Mouse (Mus musculus) hindbrain, embryonic 13.5 days (tissue): Measurements from ENCODE around the gene Socs7. TPM values are rescaled to one million over a fixed set of nuclear protein-coding genes. Genes with fewer than 3 reads are reported as not detected.

Source experiments
- ATAC-seq: fragments of 200-750 bp; cut with Nextera tagmentation; 2 replicates; pipeline ENCODE4 v1.8.0; 2017; ENCODE audit warnings: moderate TSS enrichment; ENCODE audit not compliant: low FRiP score
- H3K27ac ChIP-seq: fragments of 300-500 bp; sonication (generic); 2 replicates; pipeline ENCODE4 v1.5.1; 2015; ENCODE audit warnings: inconsistent platforms, mild to moderate bottlenecking, moderate library complexity
- H3K27me3 ChIP-seq: fragments of 300-500 bp; sonication (generic); 2 replicates; pipeline ENCODE4 v1.6.1; 2015; ENCODE audit warnings: mild to moderate bottlenecking, inconsistent platforms
- H3K36me3 ChIP-seq: fragments of 300-500 bp; sonication (generic); 2 replicates; pipeline ENCODE4 v1.6.1; 2015; ENCODE audit warnings: mild to moderate bottlenecking, inconsistent platforms
- H3K4me1 ChIP-seq: fragments of 300-500 bp; sonication (generic); replicated peaks from 2 replicates; pipeline ENCODE4 v1.6.1; 2015; ENCODE audit warnings: inconsistent platforms
- H3K4me2 ChIP-seq: fragments of 300-500 bp; sonication (generic); 2 replicates; pipeline ENCODE4 v1.6.1; 2015; ENCODE audit warnings: inconsistent platforms, mild to moderate bottlenecking, moderate library complexity
- H3K4me3 ChIP-seq: fragments of 300-500 bp; sonication (generic); 2 replicates; pipeline ENCODE4 v1.5.1; 2015; ENCODE audit warnings: mild to moderate bottlenecking, inconsistent platforms
- H3K9ac ChIP-seq: fragments of 300-500 bp; sonication (generic); 2 replicates; pipeline ENCODE4 v1.6.1; 2015; ENCODE audit warnings: mild to moderate bottlenecking, inconsistent platforms
- H3K9me3 ChIP-seq: fragments of 300-500 bp; sonication (generic); 2 replicates; pipeline ENCODE4 v1.6.1; 2016; ENCODE audit warnings: inconsistent platforms
- WGBS: fragments of 180-500 bp; shearing (Covaris S2); methylation state at CpG from one replicate; pipeline ENCODE4 v1.1.7; 2015; 5-methylcytosine and 5-hydroxymethylcytosine counted together
- polyA plus RNA-seq: library from polyadenylated mRNA; unstranded; fragments of >200 nt; fragmentation: Nextera tagmentation; extraction: Ambion mirVana; gene quantifications from 2 replicates; pipeline ENCODE4 v1.2.1, GENCODE M21; 2015

Socs7 gene
- polyA plus RNA-seq, 1 experiment from 2014 or later = 9.2 TPM

GRCm38 (mm10) chr11:97428726-97429077 is 66.4 kb downstream of the Socs7 start:
- no peaks in the 10 kb centered on the region for H3K27me3 ChIP-seq
- peak overlapping the region; percentile 37 for H3K4me3 ChIP-seq
- no peaks in the 10 kb centered on the region for H3K36me3 ChIP-seq
- H3K4me2 ChIP-seq = peak overlapping the region; percentile 69
- H3K9me3 ChIP-seq = no peaks in the 10 kb centered on the region
- H3K27ac ChIP-seq = peak overlapping the region; percentile 42; the same call in 1 of the 2 replicates
- peak overlapping the region; percentile 69 for H3K9ac ChIP-seq
- H3K4me1 ChIP-seq = peaks cover 24% of the 10 kb centered on the region
- ATAC-seq = no peak
- WGBS = 56% methylated on average over 4 of the region's 4 CpGs

GRCm38 (mm10) chr11:97429615-97430014 is 67.3 kb downstream of the Socs7 start:
- H3K4me1 ChIP-seq = peaks cover 26% of the 10 kb centered on the region
- no peak overlapping the region for H3K9ac ChIP-seq
- H3K9me3 ChIP-seq = no peaks in the 10 kb centered on the region
- H3K36me3 ChIP-seq = no peaks in the 10 kb centered on the region
- ATAC-seq = no peak
- H3K27ac ChIP-seq = no peak overlapping the region
- H3K4me3 ChIP-seq = no peak overlapping the region
- WGBS = 85% methylated on average over 8 of the region's 8 CpGs
- no peak overlapping the region for H3K4me2 ChIP-seq
- H3K27me3 ChIP-seq = no peaks in the 10 kb centered on the region

- Histone ChIP-seq H3K36me3 (no peaks in the 10 kb centered on the region), H3K27me3 (no peaks in the 10 kb centered on the region), H3K9me3 (no peaks in the 10 kb centered on the region), H3K27ac (no peak overlapping the region), H3K4me1 (peaks cover 38% of the 10 kb centered on the region), H3K9ac (no peak overlapping the region), H3K4me2 (no peak overlapping the region), H3K4me3 (no peak overlapping the region)
- 15% methylated on average over 3 of the region's 3 CpGs for WGBS
- no peak for ATAC-seq
These were observed 69.7 kb downstream of the Socs7 start for GRCm38 (mm10) chr11:97432015-97432414.

- WGBS = 89% methylated on average over 8 of the region's 8 CpGs
- H3K4me3 ChIP-seq = no peak overlapping the region
- no peak overlapping the region for H3K9ac ChIP-seq
- H3K27me3 ChIP-seq = peaks cover 9% of the 10 kb centered on the region
- peaks cover 37% of the 10 kb centered on the region for H3K4me1 ChIP-seq
- ATAC-seq = no peak
- no peak overlapping the region for H3K27ac ChIP-seq
- no peaks in the 10 kb centered on the region for H3K36me3 ChIP-seq
- H3K4me2 ChIP-seq = no peak overlapping the region
- no peaks in the 10 kb centered on the region for H3K9me3 ChIP-seq
These were observed 70.7 kb downstream of the Socs7 start for GRCm38 (mm10) chr11:97432983-97433539.

- H3K9ac ChIP-seq = no peak overlapping the region
- WGBS = 76% methylated on average over 8 of the region's 8 CpGs
- no peaks in the 10 kb centered on the region for H3K36me3 ChIP-seq
- ATAC-seq = no peak
- H3K4me3 ChIP-seq = no peak overlapping the region
- no peaks in the 10 kb centered on the region for H3K9me3 ChIP-seq
- H3K4me1 ChIP-seq = peaks cover 30% of the 10 kb centered on the region
- H3K4me2 ChIP-seq = no peak overlapping the region
- H3K27ac ChIP-seq = no peak overlapping the region
- peaks cover 19% of the 10 kb centered on the region for H3K27me3 ChIP-seq
These were observed 71.8 kb downstream of the Socs7 start for GRCm38 (mm10) chr11:97434121-97434520.

GRCm38 (mm10) chr11:97434704-97435454 is 72.5 kb downstream of the Socs7 start:
- Histone ChIP-seq H3K4me1 (peaks cover 31% of the 10 kb centered on the region), H3K9ac (no peak overlapping the region), H3K27me3 (peaks cover 27% of the 10 kb centered on the region), H3K27ac (peak overlapping the region; percentile 64), H3K9me3 (no peaks in the 10 kb centered on the region), H3K4me3 (peak overlapping the region; percentile 34), H3K36me3 (no peaks in the 10 kb centered on the region), H3K4me2 (peak overlapping the region; percentile 48)
- WGBS = 6% methylated on average over 15 of the region's 15 CpGs
- ATAC-seq = peak; percentile 59

GRCm38 (mm10) chr11:97435808-97436491 is 73.6 kb downstream of the Socs7 start:
- Histone ChIP-seq H3K4me3 (no peak overlapping the region), H3K4me2 (no peak overlapping the region), H3K27me3 (peaks cover 37% of the 10 kb centered on the region), H3K4me1 (peaks cover 42% of the 10 kb centered on the region), H3K36me3 (no peaks in the 10 kb centered on the region), H3K27ac (peak overlapping the region; percentile 64), H3K9me3 (no peaks in the 10 kb centered on the region), H3K9ac (no peak overlapping the region)
- WGBS = 60% methylated on average over 13 of the region's 13 CpGs
- ATAC-seq = no peak

- Histone ChIP-seq H3K4me2 (no peak overlapping the region), H3K9ac (no peak overlapping the region), H3K27me3 (peaks cover 55% of the 10 kb centered on the region), H3K27ac (no peak overlapping the region), H3K4me1 (peaks cover 60% of the 10 kb centered on the region), H3K4me3 (no peak overlapping the region), H3K36me3 (no peaks in the 10 kb centered on the region), H3K9me3 (no peaks in the 10 kb centered on the region)
- ATAC-seq = no peak
- WGBS = 18% methylated on average over 5 of the region's 5 CpGs
These were observed 75.4 kb downstream of the Socs7 start for GRCm38 (mm10) chr11:97437745-97438144.

GRCm38 (mm10) chr11:97438868-97439267 is 76.5 kb downstream of the Socs7 start:
- no peak overlapping the region for H3K4me2 ChIP-seq
- WGBS = 43% methylated on average over 9 of the region's 9 CpGs
- no peak for ATAC-seq

GRCm38 (mm10) chr11:97439935-97440334 is 77.6 kb downstream of the Socs7 start:
- Histone ChIP-seq H3K4me2 (peak overlapping the region; percentile 61), H3K9ac (peak overlapping the region; percentile 68), H3K27me3 (peaks cover 66% of the 10 kb centered on the region), H3K9me3 (no peaks in the 10 kb centered on the region), H3K27ac (no peak overlapping the region), H3K4me3 (peak overlapping the region; percentile 42), H3K36me3 (peaks cover 8% of the 10 kb centered on the region), H3K4me1 (peaks cover 57% of the 10 kb centered on the region)
- WGBS = 4% methylated on average over 20 of the region's 37 CpGs
- no peak for ATAC-seq

More at GRCm38 (mm10) chr11:97438868-97439267, 76.5 kb downstream of the Socs7 start:
- Histone ChIP-seq H3K27me3 (peaks cover 59% of the 10 kb centered on the region), H3K27ac (peak overlapping the region; percentile 48; the same call in 1 of the 2 replicates), H3K9me3 (no peaks in the 10 kb centered on the region), H3K4me1 (peaks cover 62% of the 10 kb centered on the region), H3K36me3 (no peaks in the 10 kb centered on the region), H3K4me3 (no peak overlapping the region), H3K9ac (no peak overlapping the region)

- Histone ChIP-seq H3K9me3 (no peaks in the 10 kb centered on the region), H3K4me3 (peak overlapping the region; percentile 42), H3K36me3 (peaks cover 11% of the 10 kb centered on the region), H3K9ac (peak overlapping the region; percentile 68), H3K27ac (no peak overlapping the region), H3K27me3 (peaks cover 66% of the 10 kb centered on the region), H3K4me1 (peaks cover 52% of the 10 kb centered on the region), H3K4me2 (peak overlapping the region; percentile 61)
- 5% methylated on average over 34 of the region's 34 CpGs for WGBS
- no peak for ATAC-seq
These were observed 78.1 kb downstream of the Socs7 start for GRCm38 (mm10) chr11:97440441-97440881.

- ATAC-seq = no peak
- peaks cover 48% of the 10 kb centered on the region for H3K4me1 ChIP-seq
- peaks cover 14% of the 10 kb centered on the region for H3K36me3 ChIP-seq
- 50% methylated on average over 15 of the region's 15 CpGs for WGBS
- H3K27ac ChIP-seq = no peak overlapping the region
- peak overlapping the region; percentile 42 for H3K4me3 ChIP-seq
- no peaks in the 10 kb centered on the region for H3K9me3 ChIP-seq
- peak overlapping the region; percentile 5; the same call in 1 of the 2 replicates for H3K9ac ChIP-seq
- H3K27me3 ChIP-seq = peaks cover 66% of the 10 kb centered on the region
- H3K4me2 ChIP-seq = peak overlapping the region; percentile 61
These were observed 78.8 kb downstream of the Socs7 start for GRCm38 (mm10) chr11:97441036-97441657.
